Mouse (Mus musculus) cerebellum, adult 2 months (tissue): ENCODE measurements around the gene Taok3. TPM values are rescaled to one million over a fixed set of nuclear protein-coding genes. Genes with fewer than 3 reads are reported as not detected.
A peak's percentile ranks its signal among the peaks of the same experiment; 100 is the strongest.

ENCODE experiments used
- DNase-seq, 2 experiments: peaks; one replicate each; pipeline ENCODE4 v3.0.0; 2021
- H3K27ac ChIP-seq: fragments of 200-500 bp; 2 replicates; pipeline ENCODE4 v1.5.1; 2012; ENCODE audit warnings: low read length, control low read depth, inconsistent platforms; ENCODE audit not compliant: insufficient read depth
- H3K27me3 ChIP-seq: fragments of 200-500 bp; 2 replicates; pipeline ENCODE4 v1.6.1; 2012; ENCODE audit warnings: inconsistent platforms, mild to moderate bottlenecking, low read length, moderate library complexity; ENCODE audit not compliant: control insufficient read depth, insufficient read depth
- H3K4me1 ChIP-seq: fragments of 200-500 bp; 2 replicates; pipeline ENCODE4 v1.6.1; 2011; ENCODE audit warnings: low read length; ENCODE audit not compliant: control insufficient read depth, insufficient read depth
- H3K4me3 ChIP-seq: fragments of 200-500 bp; replicated peaks from 2 replicates; pipeline ENCODE3; 2011; ENCODE audit warnings: mild to moderate bottlenecking, low read depth, low read length, control low read depth; ENCODE audit not compliant: insufficient read depth
- CTCF ChIP-seq: fragments of 200-500 bp; IDR thresholded peaks from 2 replicates; pipeline ENCODE4 v1.5.1; 2011; ENCODE audit warnings: low read depth, mild to moderate bottlenecking, control low read depth, low read length, moderate library complexity, borderline replicate concordance; ENCODE audit not compliant: insufficient read depth
- POLR2A ChIP-seq: fragments of 200-500 bp; IDR thresholded peaks from 2 replicates; pipeline ENCODE4 v1.6.1; 2011; ENCODE audit warnings: low read length, control low read depth, borderline replicate concordance; ENCODE audit not compliant: insufficient read depth
- WGBS: fragments of 180-500 bp; shearing (Covaris S2); methylation state at CpG from one replicate; pipeline ENCODE4 v1.1.7; 2018; 5-methylcytosine and 5-hydroxymethylcytosine counted together
- polyA plus RNA-seq: library from polyadenylated mRNA; depleted of rRNA; stranded (reverse); fragments of >200 nt; gene quantifications from 2 replicates; pipeline ENCODE4 v1.2.3, GENCODE M21; 2012

Gene Taok3
- polyA plus RNA-seq, 1 experiment, result 43.6 TPM

DNA sequence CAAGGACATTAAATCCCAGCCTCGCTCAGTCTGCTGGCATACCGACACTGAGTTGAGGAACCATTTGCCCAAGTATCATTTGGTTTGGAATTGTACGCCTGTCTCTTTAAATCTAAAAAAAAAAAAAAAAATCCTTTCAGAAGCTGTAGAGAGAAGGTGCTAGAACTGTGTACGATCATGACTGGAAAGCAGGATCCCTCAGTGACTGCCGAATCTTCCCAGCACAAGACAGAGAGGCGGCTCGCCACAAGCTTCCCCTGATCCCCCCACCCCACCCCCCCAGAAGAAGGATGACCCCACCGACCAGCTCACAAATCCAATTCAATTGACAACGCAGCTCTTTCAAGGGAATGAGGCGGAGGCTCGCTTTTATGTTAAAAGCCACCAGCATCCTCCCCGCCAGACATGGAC lies 120.4 kb downstream of the Taok3 start:
- peak; percentile 65 to 73 for DNase-seq
- Histone ChIP-seq H3K27ac (peak overlapping the region; percentile 95), H3K27me3 (no peaks in the 10 kb centered on the region), H3K4me1 (peaks cover 5% of the 10 kb centered on the region; the same call in 1 of the 2 replicates), H3K4me3 (peak overlapping the region; percentile 88)
- TF ChIP-seq POLR2A, result peak; percentile 47; the same call in 1 of the 2 replicates
- TF ChIP-seq CTCF, result no peak
- WGBS, result 3% methylated on average over 12 of the region's 12 CpGs

DNA sequence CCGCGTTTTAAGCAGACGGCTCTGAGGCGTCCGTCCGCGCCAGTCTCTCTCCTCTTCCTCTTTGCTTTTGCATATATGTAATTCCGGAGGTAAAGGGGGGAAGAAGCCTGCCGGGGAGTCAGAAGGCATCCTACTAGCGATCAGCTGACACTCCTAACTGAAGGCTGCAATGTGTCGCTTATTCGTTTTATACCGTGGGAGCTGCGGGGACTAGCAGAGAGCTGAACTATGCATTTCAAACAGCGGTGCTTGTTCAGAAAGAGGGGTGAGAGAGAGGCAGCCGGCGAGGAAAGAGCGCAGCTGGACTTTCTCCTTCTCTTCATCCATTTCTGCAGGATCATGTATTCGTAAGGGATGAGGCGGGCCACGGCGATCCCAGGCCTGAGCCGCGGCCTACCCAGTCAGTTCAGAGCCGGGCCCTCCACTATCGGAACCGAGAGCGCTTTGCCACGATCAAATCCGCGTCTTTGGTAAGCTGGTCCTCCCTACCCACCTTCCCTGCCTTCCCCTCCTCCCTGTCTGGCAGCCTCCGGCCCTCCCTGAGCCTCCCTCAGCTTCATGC lies 120.9 kb downstream of the Taok3 start:
- H3K27ac ChIP-seq, result peak overlapping the region; percentile 95
- H3K4me1 ChIP-seq, result peaks cover 5% of the 10 kb centered on the region; the same call in 1 of the 2 replicates
- H3K4me3 ChIP-seq, result peak overlapping the region; percentile 88
- TF ChIP-seq CTCF, result no peak
- peak; percentile 9; the same call in 1 of the 2 replicates for TF ChIP-seq POLR2A
- no peaks in the 10 kb centered on the region for H3K27me3 ChIP-seq
- 3% methylated on average over 32 of the region's 32 CpGs for WGBS
- DNase-seq, result peak; percentile 68 to 80

DNA sequence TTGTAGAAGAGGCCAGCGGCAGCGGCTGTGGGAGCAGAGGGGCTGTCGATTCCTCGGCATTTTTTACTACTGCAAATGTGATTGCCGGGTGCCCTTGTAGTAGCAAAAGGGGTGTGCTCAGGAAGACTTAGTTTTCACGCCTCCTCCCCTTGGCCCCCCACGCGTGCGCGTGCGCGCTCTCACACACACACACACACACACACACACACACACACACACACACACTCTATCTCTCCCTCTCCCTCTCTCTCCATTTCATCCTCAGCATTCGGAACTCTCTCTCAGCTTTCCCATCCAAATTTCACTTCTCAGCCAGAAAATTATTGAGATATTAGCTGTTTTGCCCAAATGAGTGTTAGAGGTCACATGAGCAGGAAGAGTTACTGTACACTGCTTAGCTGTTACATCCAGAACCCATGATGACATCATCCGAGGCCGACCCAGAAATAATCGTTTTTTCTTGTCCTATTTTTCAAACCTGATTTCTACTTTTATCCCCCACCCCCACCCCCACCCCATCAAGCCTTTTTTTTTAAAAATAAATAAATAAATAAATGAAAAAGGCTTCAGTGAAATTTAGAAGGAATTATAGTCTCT lies 122.1 kb downstream of the Taok3 start:
- Histone ChIP-seq H3K4me3 (peak overlapping the region; percentile 81), H3K27ac (peak overlapping the region; percentile 9; the same call in 1 of the 2 replicates), H3K4me1 (peaks cover 5% of the 10 kb centered on the region; the same call in 1 of the 2 replicates), H3K27me3 (no peaks in the 10 kb centered on the region)
- TF ChIP-seq POLR2A, result peak; percentile 28; the same call in 1 of the 2 replicates
- no peak for TF ChIP-seq CTCF
- 7% methylated on average over 16 of the region's 16 CpGs for WGBS
- DNase-seq, result peak; percentile 79 to 81

DNA sequence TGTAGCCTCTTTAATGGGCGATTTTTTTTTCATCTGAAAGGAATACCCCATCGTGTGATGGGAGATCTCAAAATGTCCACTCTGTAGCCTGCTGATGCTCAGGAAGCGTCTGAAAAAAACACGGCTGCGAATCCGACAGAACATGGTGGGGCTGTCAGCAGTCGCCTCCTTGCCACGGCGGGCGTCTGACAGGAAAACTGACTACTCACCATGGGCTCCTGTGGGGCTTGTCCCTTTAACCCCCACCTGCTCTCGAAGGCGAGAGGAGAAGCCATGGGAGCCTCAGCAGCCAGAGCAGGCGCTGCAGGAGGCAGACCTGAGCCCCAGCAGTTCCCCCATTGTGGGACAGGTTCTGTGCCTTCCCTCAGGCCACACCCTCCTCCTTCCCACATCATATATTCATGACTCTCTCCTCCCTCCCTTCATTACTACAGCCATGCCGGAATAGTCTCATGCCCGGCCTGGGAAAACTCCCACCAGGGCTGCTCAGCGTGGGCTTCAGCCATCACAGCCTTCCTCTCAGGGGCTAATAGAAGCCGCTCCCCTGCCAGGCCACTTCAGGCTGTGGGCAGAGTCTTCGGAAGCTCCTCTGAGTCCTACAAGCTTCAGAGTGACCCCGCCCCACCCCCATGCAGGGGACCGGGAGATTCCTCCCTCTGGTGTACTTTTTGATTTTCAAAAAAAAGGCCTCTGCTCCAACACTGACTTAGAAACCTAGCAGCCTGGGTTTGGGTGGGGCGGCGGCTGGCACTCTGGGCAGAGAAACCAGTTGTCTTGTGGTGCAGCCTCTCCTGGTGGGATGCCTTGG lies 122.9 kb downstream of the Taok3 start:
- peak overlapping the region; percentile 53 for H3K4me3 ChIP-seq
- H3K4me1 ChIP-seq, result peaks cover 5% of the 10 kb centered on the region; the same call in 1 of the 2 replicates
- TF ChIP-seq CTCF, result no peak
- WGBS, result 14% methylated on average over 22 of the region's 22 CpGs
- H3K27me3 ChIP-seq, result no peaks in the 10 kb centered on the region
- peak overlapping the region; percentile 17 for H3K27ac ChIP-seq
- DNase-seq, result peak; percentile 60 to 63

- TF ChIP-seq CTCF, result no peak
- TF ChIP-seq POLR2A, result no peak
- 85% methylated on average over 8 of the region's 8 CpGs for WGBS
- H3K27me3 ChIP-seq, result no peaks in the 10 kb centered on the region
- no peak overlapping the region for H3K27ac ChIP-seq
- H3K4me3 ChIP-seq, result no peak overlapping the region
- DNase-seq, result no peak
- peaks cover 12% of the 10 kb centered on the region for H3K4me1 ChIP-seq
Observed at GRCm38 (mm10) chr5:117245170-117245569, 125.2 kb downstream of the Taok3 start.

- H3K4me1 ChIP-seq, result peaks cover 19% of the 10 kb centered on the region
- DNase-seq, result peak; percentile 44 to 47
- H3K27ac ChIP-seq, result peak overlapping the region; percentile 1; the same call in 1 of the 2 replicates
- 13% methylated on average over 10 of the region's 10 CpGs for WGBS
- no peak overlapping the region for H3K4me3 ChIP-seq
- no peaks in the 10 kb centered on the region for H3K27me3 ChIP-seq
- no peak for TF ChIP-seq POLR2A
- no peak for TF ChIP-seq CTCF
Observed at GRCm38 (mm10) chr5:117248351-117248750, 128.4 kb downstream of the Taok3 start.

DNA sequence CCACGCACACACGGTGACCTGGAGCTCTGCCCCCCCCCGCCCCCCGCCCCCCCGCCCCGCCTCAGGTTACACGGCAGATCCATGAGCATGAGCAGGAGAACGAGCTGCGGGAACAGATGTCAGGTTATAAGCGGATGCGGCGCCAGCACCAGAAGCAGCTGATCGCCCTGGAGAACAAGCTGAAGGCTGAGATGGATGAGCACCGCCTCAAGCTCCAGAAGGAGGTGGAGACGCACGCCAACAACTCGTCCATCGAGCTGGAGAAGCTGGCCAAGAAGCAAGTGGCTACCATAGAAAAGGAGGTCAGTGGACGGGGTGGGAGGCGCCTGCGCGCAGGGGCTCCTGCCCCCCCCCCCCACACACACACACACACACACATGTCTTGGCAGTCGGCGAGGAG lies 130.9 kb downstream of the Taok3 start:
- H3K4me1 ChIP-seq, result peaks cover 14% of the 10 kb centered on the region; the same call in 1 of the 2 replicates
- no peak overlapping the region for H3K4me3 ChIP-seq
- DNase-seq, result peak in 1 of 2 experiments; percentile 27
- H3K27me3 ChIP-seq, result no peaks in the 10 kb centered on the region
- TF ChIP-seq POLR2A, result no peak
- no peak for TF ChIP-seq CTCF
- no peak overlapping the region for H3K27ac ChIP-seq
- WGBS, result 27% methylated on average over 24 of the region's 24 CpGs
